Mouse (Mus musculus) kidney, postnatal 0 days (tissue): ENCODE measurements at regions not wholly inside any gene's neighbourhood (a gene's known extent, or its start where the extent isn't known, plus 50 kb on each side); places are given as distances from the start of the nearest gene placed in this dataset.

Experiments
- ATAC-seq: fragments of 200-750 bp; cut with Nextera tagmentation; replicated peaks from 2 replicates; pipeline ENCODE4 v1.8.0; 2017; ENCODE audit warnings: low read depth, moderate number of reproducible peaks, moderate TSS enrichment, moderate library complexity; ENCODE audit not compliant: low FRiP score
- DNase-seq: peaks from one replicate; pipeline ENCODE4 v3.0.0-alpha.2; 2016; ENCODE audit warnings: low spot score
- H3K27ac ChIP-seq: fragments of 300-500 bp; sonication (generic); 2 replicates; pipeline ENCODE4 v1.5.1; 2014; ENCODE audit warnings: mild to moderate bottlenecking
- H3K27me3 ChIP-seq: fragments of 300-500 bp; sonication (generic); 2 replicates; pipeline ENCODE4 v1.6.1; 2014; ENCODE audit warnings: low read length, mixed read lengths; ENCODE audit not compliant: insufficient read depth
- H3K36me3 ChIP-seq: fragments of 300-500 bp; sonication (generic); 2 replicates; pipeline ENCODE4 v1.6.1; 2014; ENCODE audit warnings: low read length, mixed read lengths; ENCODE audit not compliant: insufficient read depth
- H3K4me1 ChIP-seq: fragments of 300-500 bp; sonication (generic); replicated peaks from 2 replicates; pipeline ENCODE4 v1.6.1; 2014; ENCODE audit warnings: antibody characterized with exemption, low read length, mixed read lengths; ENCODE audit not compliant: insufficient read depth
- H3K4me2 ChIP-seq: fragments of 300-500 bp; sonication (generic); 2 replicates; pipeline ENCODE4 v1.6.1; 2014; ENCODE audit warnings: mild to moderate bottlenecking, low read length, moderate library complexity, mixed read lengths
- H3K4me3 ChIP-seq: fragments of 300-500 bp; sonication (generic); replicated peaks from 2 replicates; pipeline ENCODE4 v1.5.1; 2014; ENCODE audit warnings: low read depth, low read length
- H3K9ac ChIP-seq: fragments of 300-500 bp; sonication (generic); 2 replicates; pipeline ENCODE4 v1.6.1; 2014; ENCODE audit warnings: low read depth, low read length
- H3K9me3 ChIP-seq: fragments of 300-500 bp; sonication (generic); replicated peaks from 2 replicates; pipeline ENCODE4 v1.6.1; 2016; ENCODE audit warnings: low read length, inconsistent platforms, mixed read lengths
- CTCF ChIP-seq: IDR thresholded peaks from 2 replicates; pipeline ENCODE4 v1.5.1; 2016; ENCODE audit warnings: antibody characterized with exemption, low read depth, mild to moderate bottlenecking, moderate library complexity
- WGBS: fragments of 180-500 bp; shearing (Covaris S2); extraction: QIAGEN DNeasy Blood & Tissue Kit; methylation state at CpG from one replicate; pipeline ENCODE4 v1.1.7; 2014; 5-methylcytosine and 5-hydroxymethylcytosine counted together

DNA sequence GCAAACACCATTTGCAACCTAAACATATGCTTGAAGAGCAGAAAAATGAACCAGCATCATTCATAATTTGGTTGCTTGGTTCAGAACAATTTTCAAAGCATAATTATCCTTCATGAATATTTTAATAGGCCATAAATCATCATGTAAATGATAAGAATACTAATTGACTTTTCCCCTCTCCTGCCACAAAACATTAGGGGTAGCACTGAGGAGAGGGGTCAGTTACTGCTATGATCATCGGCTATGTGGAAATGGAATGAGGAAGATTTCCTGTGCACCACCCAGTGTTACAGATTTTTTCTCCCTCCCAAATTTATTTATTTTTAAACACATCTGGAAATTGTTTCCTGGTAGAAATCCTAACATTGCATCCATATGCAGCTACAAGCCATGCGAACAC, 98.4 kb upstream of the Impg1 start:
- no peak for DNase-seq
- H3K27ac ChIP-seq: no peak overlapping the region
- H3K9ac ChIP-seq: no peak overlapping the region
- H3K36me3 ChIP-seq: no peaks in the 10 kb centered on the region
- no peaks in the 10 kb centered on the region for H3K4me1 ChIP-seq
- no peaks in the 10 kb centered on the region for H3K9me3 ChIP-seq
- WGBS: 81% methylated on average over 2 of the region's 2 CpGs
- H3K4me2 ChIP-seq: no peak overlapping the region
- no peaks in the 10 kb centered on the region for H3K27me3 ChIP-seq
- ATAC-seq: no peak
- TF ChIP-seq CTCF: no peak
- H3K4me3 ChIP-seq: no peak overlapping the region

- WGBS: 59% methylated on average over 1 of the region's 1 CpGs
- no peaks in the 10 kb centered on the region for H3K36me3 ChIP-seq
- no peak overlapping the region for H3K4me3 ChIP-seq
- DNase-seq (no peak), ATAC-seq (no peak)
- H3K4me1 ChIP-seq: no peaks in the 10 kb centered on the region
- no peak overlapping the region for H3K27ac ChIP-seq
- H3K4me2 ChIP-seq: no peak overlapping the region
- TF ChIP-seq CTCF: no peak
- H3K9ac ChIP-seq: no peak overlapping the region
- H3K27me3 ChIP-seq: no peaks in the 10 kb centered on the region
- H3K9me3 ChIP-seq: no peaks in the 10 kb centered on the region
Measured at GRCm38 (mm10) chr9:80555531-80556067, 90.3 kb upstream of the Impg1 start.
